Mouse (Mus musculus) CH12.LX (cell line): ENCODE measurements around the gene Ncor2. TPM values are rescaled to one million over a fixed set of nuclear protein-coding genes. Genes with fewer than 3 reads are reported as not detected.

Experiments used
- DNase-seq: peaks from one replicate; pipeline ENCODE4 v3.0.0-alpha.2; 2013; ENCODE audit errors: extremely low read depth
- H3K27ac ChIP-seq: 2 replicates; pipeline ENCODE4 v1.5.1; 2012; ENCODE audit warnings: low read depth, mild to moderate bottlenecking, control low read depth, moderate library complexity; ENCODE audit not compliant: insufficient read depth
- H3K27me3 ChIP-seq: replicated peaks from 2 replicates; pipeline ENCODE3; 2012; ENCODE audit warnings: inconsistent platforms
- H3K36me3 ChIP-seq, 2 experiments: replicated peaks in 1 of 2; 2 replicates each; pipeline versions ENCODE3 to v1.6.1; 2012; ENCODE audit warnings: inconsistent platforms in 1 of 2, low read length in 1 of 2, mild to moderate bottlenecking in 1 of 2, mixed read lengths in 1 of 2, moderate library complexity in 1 of 2; ENCODE audit not compliant: control insufficient read depth in 1 of 2, insufficient read depth in 1 of 2
- H3K4me1 ChIP-seq, 2 experiments: 2 replicates each; pipeline ENCODE4 v1.6.1; 2012; ENCODE audit warnings: inconsistent platforms in 1 of 2, moderate library complexity in 1 of 2; ENCODE audit not compliant: insufficient read depth in 2 of 2, control insufficient read depth in 1 of 2
- H3K4me2 ChIP-seq: 2 replicates; pipeline ENCODE4 v1.6.1; 2012; ENCODE audit warnings: low read depth, mild to moderate bottlenecking, control low read depth; ENCODE audit not compliant: poor library complexity, insufficient read depth, severe bottlenecking
- H3K4me3 ChIP-seq, 3 experiments: fragments of 150-350 bp in 1 of 3; sonication (generic) in 1 of 3; replicated peaks in 1 of 3; 2 replicates each; pipeline versions ENCODE3 to v1.5.1; 2011 to 2012; ENCODE audit warnings: low read depth in 2 of 3, low read length in 2 of 3, mild to moderate bottlenecking in 2 of 3, moderate library complexity in 2 of 3, control low read depth in 1 of 3, improper control_type of control experiment in 1 of 3, inconsistent platforms in 1 of 3, mixed read lengths in 1 of 3; ENCODE audit not compliant: poor library complexity in 1 of 3
- H3K79me2 ChIP-seq: replicated peaks from 2 replicates; pipeline ENCODE4 v1.6.1; 2012; ENCODE audit warnings: mild to moderate bottlenecking, moderate library complexity; ENCODE audit not compliant: control insufficient read depth, poor library complexity, insufficient read depth, severe bottlenecking; ENCODE audit errors: extremely low read depth
- H3K9ac ChIP-seq: 2 replicates; pipeline ENCODE4 v1.6.1; 2012; ENCODE audit warnings: low read depth, mild to moderate bottlenecking, control low read depth, moderate library complexity; ENCODE audit not compliant: insufficient read depth
- H3K9me3 ChIP-seq: replicated peaks from 2 replicates; pipeline ENCODE3; 2012; ENCODE audit warnings: low read length, inconsistent platforms, mixed read lengths
- CHD2 ChIP-seq: IDR thresholded peaks from 2 replicates; pipeline ENCODE4 v1.6.1; 2011; ENCODE audit warnings: low read length, improper control_type of control experiment
- CTCF ChIP-seq, 2 experiments: IDR thresholded peaks in 1 of 2; conservative IDR thresholded peaks in 1 of 2; 2 replicates each; pipeline ENCODE4 v1.5.1; 2011 to 2012; ENCODE audit warnings: low read depth in 2 of 2, low read length in 2 of 2, improper control_type of control experiment in 1 of 2, inconsistent platforms in 1 of 2, mild to moderate bottlenecking in 1 of 2, moderate library complexity in 1 of 2
- ELF1 ChIP-seq: IDR thresholded peaks from 2 replicates; pipeline ENCODE4 v1.6.1; 2014; ENCODE audit warnings: low read depth, mild to moderate bottlenecking, inconsistent platforms, low read length, improper control_type of control experiment
- EP300 ChIP-seq: IDR thresholded peaks from 2 replicates; pipeline ENCODE4 v1.6.1; 2011; ENCODE audit warnings: low read length, improper control_type of control experiment
- ETS1 ChIP-seq: conservative IDR thresholded peaks from 2 replicates; pipeline ENCODE4 v1.6.1; 2012; ENCODE audit warnings: low read depth, mild to moderate bottlenecking, inconsistent platforms, low read length, improper control_type of control experiment, moderate library complexity
- IRF4 ChIP-seq: IDR thresholded peaks from 2 replicates; pipeline ENCODE4 v1.6.1; 2014; ENCODE audit warnings: low read depth, mild to moderate bottlenecking, inconsistent platforms, low read length, improper control_type of control experiment
- MAFK ChIP-seq: IDR thresholded peaks from 2 replicates; pipeline ENCODE4 v1.6.1; 2011; ENCODE audit warnings: low read length, improper control_type of control experiment; ENCODE audit not compliant: insufficient replicate concordance
- MAX ChIP-seq: IDR thresholded peaks from 2 replicates; pipeline ENCODE4 v1.6.1; 2011; ENCODE audit warnings: low read length, improper control_type of control experiment
- MEF2A ChIP-seq: IDR thresholded peaks from 2 replicates; pipeline ENCODE4 v1.6.1; 2014; ENCODE audit warnings: low read depth, mild to moderate bottlenecking, inconsistent platforms, low read length, improper control_type of control experiment, borderline replicate concordance
- MYC ChIP-seq: IDR thresholded peaks from 2 replicates; pipeline ENCODE4 v1.6.1; 2011; ENCODE audit warnings: low read depth, mild to moderate bottlenecking, improper control_type of control experiment, low read length
- NELFE ChIP-seq: IDR thresholded peaks from 2 replicates; pipeline ENCODE4 v1.6.1; 2011; ENCODE audit warnings: low read depth, low read length, improper control_type of control experiment
- NRF1 ChIP-seq: IDR thresholded peaks from 2 replicates; pipeline ENCODE4 v1.6.1; 2014; ENCODE audit warnings: low read depth, mild to moderate bottlenecking, inconsistent platforms, low read length, improper control_type of control experiment, moderate library complexity
- POLR2A ChIP-seq: IDR thresholded peaks from 2 replicates; pipeline ENCODE4 v1.6.1; 2011; ENCODE audit warnings: low read depth, mild to moderate bottlenecking, improper control_type of control experiment, low read length
- POLR2AphosphoS2 ChIP-seq: IDR thresholded peaks from 2 replicates; pipeline ENCODE4 v1.6.1; 2011; ENCODE audit warnings: low read depth, low read length, improper control_type of control experiment
- SIN3A ChIP-seq: IDR thresholded peaks from 2 replicates; pipeline ENCODE4 v1.6.1; 2012; ENCODE audit warnings: low read length, improper control_type of control experiment, inconsistent platforms
- TCF12 ChIP-seq: IDR thresholded peaks from 2 replicates; pipeline ENCODE4 v1.6.1; 2014; ENCODE audit warnings: low read depth, mild to moderate bottlenecking, inconsistent platforms, low read length, improper control_type of control experiment
- UBTF ChIP-seq: IDR thresholded peaks from 2 replicates; pipeline ENCODE4 v1.6.1; 2012; ENCODE audit warnings: low read depth, mild to moderate bottlenecking, inconsistent platforms, low read length, improper control_type of control experiment, moderate library complexity
- ZC3H11A ChIP-seq: IDR thresholded peaks from 2 replicates; pipeline ENCODE4 v1.6.1; 2012; ENCODE audit warnings: low read depth, mild to moderate bottlenecking, inconsistent platforms, low read length, improper control_type of control experiment
- ZKSCAN1 ChIP-seq: IDR thresholded peaks from 2 replicates; pipeline ENCODE4 v1.6.1; 2012; ENCODE audit warnings: low read depth, inconsistent platforms, low read length, improper control_type of control experiment, borderline replicate concordance
- ZNF384 ChIP-seq: IDR thresholded peaks from 2 replicates; pipeline ENCODE4 v1.6.1; 2012; ENCODE audit warnings: low read depth, low read length, improper control_type of control experiment, inconsistent platforms
- dilution Hi-C: fragments of 300-500 bp; cut with MboI; formaldehyde crosslinking; loops from 2 replicates; pipeline ENCODE4 v1.14.3; 2020; ENCODE audit warnings: low sequenced_read_pairs; ENCODE audit not compliant: extremely low pct_unique_long_range_greater_than_20kb, extremely low pct_ligation_motif_present
- in situ Hi-C: fragments of 300-500 bp; cut with MboI; formaldehyde crosslinking; loops from 3 replicates; pipeline ENCODE4 v1.14.3; 2019; ENCODE audit warnings: low sequenced_read_pairs, low pct_ligation_motif_present, low pct_unique_long_range_greater_than_20kb, mixed read lengths
- polyA plus RNA-seq: library from polyadenylated mRNA; unstranded; fragments of >175 nt; gene quantifications from 2 replicates; pipeline ENCODE4 v1.2.1, GENCODE M21; 2012; ENCODE audit warnings: low read depth; ENCODE audit not compliant: insufficient read length
- total RNA-seq, 2 experiments: library from RNA; depleted of rRNA; stranded (reverse); fragments of 300-350 nt in 1 of 2; fragments of >200 nt in 1 of 2; gene quantifications; 2 replicates each; pipeline ENCODE4 v1.2.3; 2012 to 2014

Ncor2 gene
- total and polyA plus RNA-seq, 3 experiments, result 3.9 to 44.7 (median 10.8) TPM

DNA sequence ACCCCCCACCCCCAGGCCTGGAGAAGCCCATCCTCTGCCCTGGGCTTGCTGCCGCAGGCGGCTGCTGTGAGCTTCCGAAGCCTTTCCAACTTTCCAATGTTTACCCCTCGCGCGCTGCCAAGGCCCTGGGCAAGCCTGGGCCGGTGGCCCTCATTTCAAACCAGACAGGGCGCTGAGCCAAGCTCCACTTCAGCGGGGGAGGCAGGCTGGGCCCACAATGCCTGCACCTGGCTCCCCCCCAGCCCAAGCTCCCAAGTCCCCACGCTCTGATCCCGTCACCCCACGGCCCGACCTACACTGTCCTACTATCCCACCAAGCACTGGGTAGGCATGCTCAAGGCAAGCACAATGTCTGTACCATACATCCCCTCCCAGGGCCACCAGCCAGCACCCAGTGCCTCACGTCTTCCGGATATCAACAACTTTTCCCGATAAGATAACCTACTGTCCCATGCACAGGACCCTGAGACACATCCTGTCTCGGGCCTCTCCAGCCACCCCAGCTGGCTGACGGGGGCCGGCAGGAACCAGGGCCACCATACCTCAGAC lies 38.8 kb downstream of the Ncor2 start:
- Histone ChIP-seq H3K9ac (no peak overlapping the region), H3K9me3 (no peaks in the 10 kb centered on the region), H3K27ac (no peak overlapping the region), H3K4me3 (no peak overlapping the region), H3K4me2 (no peak overlapping the region), H3K27me3 (no peaks in the 10 kb centered on the region), H3K79me2 (peaks cover 3% of the 10 kb centered on the region; the same call in 1 of the 2 replicates), H3K4me1 (peaks cover 26 to 84% of the 10 kb centered on the region in 2 experiments), H3K36me3 (peaks cover 0 to 26% of the 10 kb centered on the region in 2 experiments)
- dilution Hi-C loops (no loop called here), in situ Hi-C loops (no loop called here)
- no peak for TF ChIP-seq ZC3H11A
- TF ChIP-seq POLR2AphosphoS2, result no peak
- no peak for TF ChIP-seq ELF1
- TF ChIP-seq EP300, result no peak
- no peak for TF ChIP-seq POLR2A
- TF ChIP-seq CTCF (conservative IDR thresholded peaks at IDR 0.05 in 1 of 2, IDR thresholded peaks at IDR 0.05 in 1 of 2; ENCODE audit: low read depth in 2 of 2, low read length in 2 of 2), result no peak
- TF ChIP-seq CHD2, result no peak
- TF ChIP-seq ZKSCAN1, result no peak
- no peak for TF ChIP-seq MAX
- no peak for DNase-seq

DNA sequence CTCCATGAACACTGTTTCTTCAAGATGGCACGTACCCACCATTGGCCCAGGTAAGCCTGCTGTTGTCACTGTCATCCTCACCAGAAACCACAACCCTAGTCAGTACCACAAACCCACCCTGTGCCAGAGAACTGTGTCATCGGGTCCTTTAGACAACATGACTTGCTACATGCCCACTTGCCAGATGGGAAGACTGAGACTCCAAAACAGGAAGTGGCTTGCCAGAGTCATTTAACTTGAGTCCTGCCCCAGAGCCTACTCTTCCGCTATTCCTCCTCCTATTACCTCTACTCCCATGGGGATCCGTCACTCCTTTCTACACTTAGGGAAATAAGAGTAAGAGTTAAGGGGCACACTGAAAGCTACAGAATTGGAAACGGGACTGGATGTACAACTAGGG lies 39.4 kb downstream of the Ncor2 start:
- no peak overlapping the region for H3K4me2 ChIP-seq
- H3K4me3 ChIP-seq, result no peak overlapping the region
- dilution Hi-C loops, result no loop called here
- no peaks in the 10 kb centered on the region for H3K27me3 ChIP-seq
- H3K79me2 ChIP-seq, result peaks cover 3% of the 10 kb centered on the region; the same call in 1 of the 2 replicates
- no peak overlapping the region for H3K9ac ChIP-seq
- TF ChIP-seq UBTF (no peak), POLR2AphosphoS2 (no peak), TCF12 (no peak), NRF1 (no peak), NELFE (no peak), MAFK (no peak), IRF4 (no peak), SIN3A (no peak), ETS1 (no peak), ELF1 (no peak), EP300 (no peak), MEF2A (no peak), ZNF384 (no peak), MYC (no peak)
- H3K27ac ChIP-seq, result no peak overlapping the region
- H3K4me1 ChIP-seq, result peaks cover 26 to 86% of the 10 kb centered on the region in 2 experiments
- peaks cover 0 to 30% of the 10 kb centered on the region in 2 experiments for H3K36me3 ChIP-seq
- no peak for DNase-seq
- H3K9me3 ChIP-seq, result no peaks in the 10 kb centered on the region
- in situ Hi-C loops, result no loop called here
